Mouse (Mus musculus): ENCODE data around the gene 1700069L16Rik.

The 1700069L16Rik gene

DNA sequence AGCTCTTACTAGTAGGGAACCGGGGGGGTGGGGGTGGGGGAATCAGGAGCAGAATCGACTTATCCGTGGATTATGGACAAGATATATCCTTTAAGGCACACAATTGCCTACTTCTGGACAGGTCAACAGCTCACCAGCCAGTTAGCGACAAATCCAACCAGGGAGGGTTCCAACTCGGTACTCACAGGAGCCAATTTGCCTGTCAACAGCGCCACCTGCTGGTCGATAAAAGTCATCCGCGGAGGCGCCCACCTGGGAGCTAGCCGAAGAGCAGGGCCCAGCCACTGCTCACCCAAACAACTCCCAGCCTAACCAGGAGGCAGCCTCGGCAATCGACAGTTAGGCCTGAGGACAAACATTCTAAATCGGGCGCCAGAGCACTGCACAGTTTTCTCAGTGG, at the start of gene 1700069L16Rik:
1700069L16Rik (minus strand) TSS at position 327 of the 400 bp plus-strand sequence.
- peak; percentile 88 for DNase-seq

- peak; percentile 85 for DNase-seq
These were observed 49.1 kb upstream of the 1700069L16Rik start for GRCm38 (mm10) chr5:113773664-113774063.

- DNase-seq, result no peak
These were observed 48.4 kb upstream of the 1700069L16Rik start for GRCm38 (mm10) chr5:113772905-113773519.

DNA sequence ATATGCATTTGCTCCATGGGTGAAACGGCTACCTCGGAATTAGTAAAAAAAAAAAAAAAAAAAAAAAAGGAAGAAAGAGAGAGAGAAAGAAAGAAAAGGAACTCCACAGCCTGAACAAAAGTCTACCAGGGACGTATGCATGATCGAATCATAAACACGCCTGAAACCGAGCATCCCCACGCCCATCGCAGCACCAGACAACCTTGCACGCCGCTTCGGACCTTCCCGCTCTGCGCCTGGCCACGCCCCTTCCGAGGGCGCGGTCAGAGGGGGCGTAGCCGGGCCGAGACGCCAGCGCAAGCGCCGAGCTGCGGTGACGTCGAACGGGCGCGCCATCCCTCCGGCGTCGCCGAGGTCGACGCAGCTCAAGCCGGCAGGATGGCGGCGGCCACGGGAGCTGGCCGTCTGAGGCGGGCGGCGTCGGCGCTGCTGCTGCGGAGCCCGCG, 47.9 kb upstream of the 1700069L16Rik start, which contains the start of the genes Sart3 and Iscu:
Sart3 (minus strand) TSS at position 61 of the 446 bp plus-strand sequence.
Iscu (plus strand) TSS at position 299 of the 446 bp plus-strand sequence.
- DNase-seq, result peak; percentile 95

- peak; percentile 82 for DNase-seq
These were observed 46.9 kb upstream of the 1700069L16Rik start for GRCm38 (mm10) chr5:113771213-113772162.

- no peak for DNase-seq
These were observed 44.2 kb upstream of the 1700069L16Rik start for GRCm38 (mm10) chr5:113768806-113769205.

DNA sequence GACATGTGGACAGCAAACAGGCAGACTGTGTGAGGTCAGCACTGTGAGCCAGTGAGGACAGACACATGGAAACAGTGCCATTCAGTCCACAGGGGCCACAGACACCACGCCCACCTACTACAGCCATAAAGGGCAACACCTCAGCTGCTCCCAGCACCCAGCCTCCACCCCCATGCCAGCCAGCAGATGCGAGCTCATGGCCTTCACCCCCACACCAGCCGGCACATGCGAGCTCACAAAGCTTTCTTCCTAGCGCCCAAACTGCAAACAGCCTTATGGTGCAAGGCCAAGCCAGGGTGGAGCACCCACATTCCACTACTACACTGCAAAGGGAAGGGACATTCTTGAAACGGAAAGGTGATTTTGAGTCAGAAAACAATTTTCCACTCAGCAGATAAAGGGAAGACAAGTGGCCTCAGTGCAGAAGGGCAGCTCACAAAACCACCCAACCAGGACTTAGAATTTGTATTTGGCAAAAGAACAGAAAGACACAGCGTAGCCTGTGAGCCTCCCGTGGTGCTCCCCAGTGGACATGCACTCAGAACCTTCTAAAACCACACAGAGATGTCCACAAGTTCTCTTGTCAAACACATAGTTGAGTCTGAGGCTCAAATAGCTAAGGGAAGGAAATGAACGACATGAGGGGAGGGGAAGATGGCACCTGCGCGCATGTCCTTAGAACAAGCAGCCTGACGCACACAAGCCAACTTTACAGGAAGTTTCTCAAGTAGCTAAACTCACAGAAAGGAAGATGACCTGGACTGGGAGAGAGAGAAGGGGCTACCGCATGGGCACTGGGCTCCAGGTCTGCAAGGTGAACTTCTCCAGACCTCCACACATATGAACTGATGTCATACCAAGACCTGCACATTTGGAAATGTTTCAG, 41.3 kb upstream of the 1700069L16Rik start:
- no peak for DNase-seq

GRCm38 (mm10) chr5:113764426-113764825, 39.9 kb upstream of the 1700069L16Rik start:
- no peak for DNase-seq

DNA sequence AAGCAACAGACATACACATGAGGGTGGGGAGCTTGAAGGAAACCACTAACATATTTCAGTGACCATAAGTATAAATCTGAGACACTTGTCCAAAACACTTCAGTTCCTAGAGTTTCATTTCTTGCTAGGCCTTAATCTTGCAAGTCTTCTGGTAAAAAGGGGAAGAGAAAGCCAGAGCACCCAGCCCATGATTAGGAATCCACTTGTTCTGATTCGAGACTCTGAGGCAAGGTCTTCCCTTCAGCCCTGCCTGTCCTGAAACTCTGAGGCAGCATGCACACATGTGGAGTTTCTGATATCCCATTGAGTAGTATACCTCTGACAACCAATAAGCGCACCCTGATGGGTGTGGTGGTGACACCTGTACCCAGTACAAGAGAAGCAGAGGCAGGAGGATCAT, 37.0 kb upstream of the 1700069L16Rik start:
- no peak for DNase-seq

DNA sequence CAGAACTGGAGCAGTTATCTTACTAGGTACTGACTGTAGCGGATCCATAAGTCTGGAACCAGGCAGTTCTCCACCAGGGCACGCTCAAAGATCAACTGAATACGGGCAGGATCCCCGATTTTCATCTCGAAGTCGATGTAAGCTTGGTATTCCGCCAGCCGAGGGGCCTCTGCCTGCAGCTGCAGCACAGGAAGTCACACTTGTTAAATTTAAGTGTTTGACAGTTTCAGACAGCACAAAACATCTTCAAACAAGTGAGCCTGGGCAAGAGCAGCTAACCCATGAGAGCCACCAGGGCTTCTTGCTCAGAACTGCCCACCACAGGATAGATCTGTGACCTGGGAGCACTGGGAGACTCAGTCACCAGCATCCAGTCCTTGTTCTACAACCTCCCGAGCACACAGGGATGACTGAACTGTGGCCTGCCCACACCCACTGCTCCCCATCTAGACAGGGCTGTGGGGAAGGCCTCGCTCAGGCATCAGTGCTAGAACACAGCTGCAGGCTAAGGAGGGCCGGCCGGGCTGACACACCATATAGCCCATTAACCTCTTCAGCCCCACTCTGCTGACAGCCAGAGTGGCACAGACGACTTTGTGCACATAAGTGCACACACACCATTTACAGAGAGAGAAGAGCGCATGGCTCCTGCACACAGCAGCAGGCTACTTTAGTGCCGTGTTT, 30.9 kb upstream of the 1700069L16Rik start:
- DNase-seq, result no peak

DNA sequence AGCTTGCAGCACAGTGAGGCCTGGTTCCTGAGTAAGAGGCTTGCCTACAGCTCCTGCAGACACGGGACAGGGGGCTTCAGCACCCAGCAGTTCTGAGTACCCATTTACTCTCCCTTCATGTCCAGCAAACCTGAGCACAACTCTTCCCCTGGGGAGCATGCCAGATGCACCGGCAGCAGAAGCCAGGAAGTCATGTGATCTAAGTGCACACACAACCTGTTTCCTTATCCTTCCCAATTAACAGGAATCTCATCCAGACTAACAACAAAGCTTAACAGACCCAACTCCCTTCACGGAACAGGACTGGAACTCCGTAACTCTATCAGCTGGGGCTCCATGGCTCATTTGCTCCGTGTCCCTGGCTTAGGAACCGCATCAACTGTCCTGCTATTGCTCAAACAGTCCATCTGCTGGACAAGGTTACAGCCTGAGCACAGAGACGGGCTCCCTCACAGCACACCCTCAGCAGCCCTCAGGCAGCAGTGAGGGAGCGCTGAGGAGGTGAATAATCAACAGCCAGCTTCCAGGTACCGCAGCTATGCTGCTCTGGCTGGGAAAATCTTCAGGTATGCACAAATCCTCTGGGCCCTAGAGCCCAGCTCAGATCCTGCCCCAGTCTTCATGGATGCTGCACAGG, 27.1 kb upstream of the 1700069L16Rik start:
- no peak for DNase-seq

DNA sequence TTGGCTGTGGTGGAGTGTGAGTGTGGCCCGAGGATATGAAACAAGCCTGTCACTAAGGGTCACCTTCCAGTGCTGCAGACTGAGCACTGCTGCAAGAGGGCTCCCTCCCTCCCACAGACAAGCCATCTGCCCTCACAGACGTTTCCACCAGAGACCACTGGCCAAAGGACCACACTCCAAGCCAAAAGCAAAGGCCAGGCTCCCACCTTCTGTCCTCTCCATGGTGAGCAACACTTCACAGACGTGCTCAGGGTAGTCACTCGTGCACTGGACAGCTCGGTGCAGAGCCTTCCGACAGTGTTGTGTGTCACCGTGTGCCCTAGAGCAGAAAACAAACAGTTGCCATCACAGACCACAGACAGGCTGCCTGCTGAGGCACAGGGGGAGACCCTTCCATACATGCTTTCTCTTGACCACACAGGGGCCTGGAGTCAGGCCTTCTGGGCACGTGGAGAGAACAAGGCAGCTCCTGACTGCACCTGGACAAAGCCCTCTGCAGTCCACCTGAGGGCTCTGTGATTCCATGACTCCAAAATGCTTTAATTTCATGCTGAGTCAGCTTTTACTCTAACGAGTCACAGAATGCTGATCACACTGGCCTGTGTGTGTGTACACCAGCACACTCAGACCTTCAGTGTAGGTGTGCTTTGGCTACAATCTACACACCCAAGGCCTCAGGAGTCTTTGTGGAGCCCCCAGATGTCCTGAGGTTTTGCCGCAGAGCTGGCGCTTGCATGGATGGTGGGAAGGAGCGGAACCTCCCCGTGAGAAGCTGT, 24.2 kb upstream of the 1700069L16Rik start:
- DNase-seq, result no peak

GRCm38 (mm10) chr5:113747629-113748028, 23.1 kb upstream of the 1700069L16Rik start:
- no peak for DNase-seq

GRCm38 (mm10) chr5:113737607-113738237, 13.2 kb upstream of the 1700069L16Rik start:
- no peak for DNase-seq

DNA sequence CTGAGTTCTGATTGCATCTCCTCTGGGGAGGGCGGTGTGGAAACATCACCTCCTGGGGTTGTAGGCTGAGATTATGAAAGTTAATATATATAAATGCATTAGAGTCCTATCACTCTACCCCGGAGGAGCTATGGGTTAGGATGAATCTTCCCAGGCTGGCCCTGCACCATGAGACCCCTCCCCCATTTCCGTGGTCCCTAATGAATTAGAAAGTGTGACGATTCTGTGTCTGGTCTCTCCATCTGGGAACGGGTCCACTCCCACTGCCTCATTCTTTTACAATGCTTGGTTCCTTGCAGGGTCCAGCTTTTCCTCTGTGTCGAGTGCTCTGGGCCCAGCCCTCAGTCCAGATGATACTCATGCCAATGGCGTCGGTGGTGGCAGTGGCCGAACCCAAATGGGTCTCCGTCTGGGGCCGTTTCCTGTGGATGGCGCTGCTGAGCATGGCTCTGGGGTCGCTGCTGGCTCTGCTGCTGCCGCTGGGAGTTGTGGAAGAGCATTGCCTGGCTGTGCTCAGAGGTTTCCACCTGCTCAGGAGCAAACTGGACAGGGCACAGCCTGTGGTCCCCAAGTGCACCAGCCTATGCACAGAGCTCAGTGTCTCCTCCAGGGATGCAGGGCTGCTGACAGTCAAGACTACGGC, 12.1 kb upstream of the 1700069L16Rik start:
- DNase-seq, result no peak

DNA sequence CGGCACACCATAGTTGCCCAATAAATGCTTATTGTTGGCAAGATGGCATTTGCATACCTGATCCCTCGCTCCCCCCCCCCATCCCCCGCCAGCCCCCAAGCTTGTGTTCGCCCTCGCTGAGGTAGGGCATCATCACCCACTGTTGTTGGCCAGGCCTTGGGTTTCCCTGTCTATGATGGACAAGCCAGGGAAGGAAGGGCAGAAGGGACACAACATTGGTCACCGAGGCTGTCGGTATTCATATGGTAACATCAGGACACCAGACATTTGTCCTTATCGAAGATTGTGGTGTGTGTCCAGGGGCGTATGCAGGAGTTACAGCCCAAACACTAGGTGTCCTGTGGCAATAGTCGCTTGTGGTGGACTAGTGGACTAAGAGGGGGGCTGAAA, 11.5 kb upstream of the 1700069L16Rik start:
- no peak for DNase-seq

DNA sequence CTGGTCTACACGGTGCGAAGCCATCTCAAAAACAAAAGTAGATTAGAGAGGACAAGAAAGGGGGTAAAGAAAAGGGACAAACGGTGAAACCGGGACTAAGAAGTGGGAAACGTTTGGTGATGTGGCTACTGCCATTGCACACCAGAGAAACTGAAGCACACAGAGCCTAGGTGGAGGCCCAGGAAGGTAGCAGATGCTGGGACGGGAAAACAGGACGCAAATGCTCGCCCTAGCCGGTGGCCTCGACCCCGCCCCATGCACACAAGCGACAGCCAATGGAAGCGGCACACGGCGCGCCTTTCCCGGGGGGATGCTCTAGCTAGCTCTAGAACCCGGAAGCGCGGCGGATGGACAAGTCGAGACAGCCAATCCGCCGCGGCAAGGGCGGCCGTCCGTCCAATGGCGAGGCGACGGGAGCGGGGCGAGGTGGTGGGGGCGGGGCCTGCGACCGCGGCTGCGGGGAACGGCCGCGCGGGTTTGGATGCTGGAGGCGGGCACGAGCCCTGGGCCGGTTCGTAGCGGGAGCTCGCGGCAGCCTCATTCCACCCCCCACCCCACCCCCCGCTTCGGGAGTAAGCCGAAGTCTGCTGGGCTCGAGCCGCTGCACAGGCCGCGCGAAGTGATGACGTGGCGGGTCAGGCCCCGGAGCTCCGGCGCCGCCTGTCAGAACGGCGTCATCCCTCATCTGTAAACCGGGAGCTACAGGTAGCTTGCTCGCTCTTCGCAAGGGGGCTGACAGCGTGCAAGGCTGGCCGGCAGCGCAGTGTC, 11.0 kb upstream of the 1700069L16Rik start, which contains the start of gene Ficd:
Ficd (plus strand) TSS at position 459 of the 768 bp plus-strand sequence.
- peak; percentile 94 for DNase-seq

DNA sequence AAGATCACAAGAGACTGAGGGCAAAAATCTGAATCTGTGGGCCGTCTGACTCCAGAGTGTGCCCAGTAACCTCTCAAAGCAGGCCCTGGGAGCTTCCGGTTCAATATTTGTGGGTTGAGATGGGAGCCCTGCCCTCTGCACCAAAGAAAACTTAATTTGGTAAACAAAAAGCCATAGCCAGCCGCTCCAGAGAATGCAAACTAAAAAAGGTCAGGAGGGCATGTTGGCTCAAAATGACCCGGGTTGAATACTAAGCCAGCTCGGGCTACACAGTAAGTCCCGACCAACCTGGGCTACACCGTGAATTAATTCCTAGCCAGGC, 10.4 kb upstream of the 1700069L16Rik start:
- DNase-seq, result no peak

GRCm38 (mm10) chr5:113734376-113734775, 9.8 kb upstream of the 1700069L16Rik start:
- DNase-seq, result no peak
